Mouse (Mus musculus) urinary bladder, postnatal 10 days (tissue): ENCODE data around the gene Dcaf4.

ENCODE experiments used
- DNase-seq: peaks from one replicate; pipeline ENCODE4 v3.0.0; 2022; ENCODE audit warnings: low spot score

Gene Dcaf4

GRCm38 (mm10) chr12:83520311-83520890, at the start of gene Dcaf4:
Dcaf4 (plus strand) TSS chr12:83520466.
- DNase-seq, result peak; percentile 88

- no peak for DNase-seq
Measured at GRCm38 (mm10) chr12:83471760-83472159, 48.5 kb upstream of the Dcaf4 start.

GRCm38 (mm10) chr12:83473987-83474600, 46.2 kb upstream of the Dcaf4 start:
- no peak for DNase-seq

- DNase-seq, result no peak
Measured at GRCm38 (mm10) chr12:83475419-83475818, 44.8 kb upstream of the Dcaf4 start.

GRCm38 (mm10) chr12:83476277-83476676, 44.0 kb upstream of the Dcaf4 start:
- DNase-seq, result no peak

GRCm38 (mm10) chr12:83479140-83479539, 41.1 kb upstream of the Dcaf4 start:
- no peak for DNase-seq

- no peak for DNase-seq
Measured at GRCm38 (mm10) chr12:83479818-83480401, 40.4 kb upstream of the Dcaf4 start.

- no peak for DNase-seq
Measured at GRCm38 (mm10) chr12:83481439-83481838, 38.8 kb upstream of the Dcaf4 start.

- DNase-seq, result no peak
Measured at GRCm38 (mm10) chr12:83483653-83484052, 36.6 kb upstream of the Dcaf4 start.

GRCm38 (mm10) chr12:83484855-83485745, 35.2 kb upstream of the Dcaf4 start:
- no peak for DNase-seq

- DNase-seq, result no peak
Measured at GRCm38 (mm10) chr12:83485911-83486670, 34.2 kb upstream of the Dcaf4 start.

GRCm38 (mm10) chr12:83486671-83487461, 33.4 kb upstream of the Dcaf4 start:
- DNase-seq, result no peak

GRCm38 (mm10) chr12:83487476-83487991, 32.7 kb upstream of the Dcaf4 start, which contains the start of gene Dpf3:
Dpf3 (minus strand) TSS chr12:83487716.
- peak; percentile 95 for DNase-seq

GRCm38 (mm10) chr12:83488211-83488941, 31.9 kb upstream of the Dcaf4 start:
- DNase-seq, result no peak

- no peak for DNase-seq
Measured at GRCm38 (mm10) chr12:83489748-83490147, 30.5 kb upstream of the Dcaf4 start.

- DNase-seq, result no peak
Measured at GRCm38 (mm10) chr12:83491609-83492008, 28.7 kb upstream of the Dcaf4 start.

GRCm38 (mm10) chr12:83492808-83493207, 27.5 kb upstream of the Dcaf4 start:
- DNase-seq, result no peak

- no peak for DNase-seq
Measured at GRCm38 (mm10) chr12:83494196-83494595, 26.1 kb upstream of the Dcaf4 start.

GRCm38 (mm10) chr12:83495248-83495960, 24.9 kb upstream of the Dcaf4 start:
- no peak for DNase-seq

- no peak for DNase-seq
Measured at GRCm38 (mm10) chr12:83495961-83496282, 24.3 kb upstream of the Dcaf4 start.
